Mouse (Mus musculus) ES-Bruce4 (cell line): Measurements from ENCODE around the gene Agap1.

ENCODE experiments used
- EP300 ChIP-seq: IDR thresholded peaks from 2 replicates; pipeline ENCODE4 v1.6.1; 2011; ENCODE audit warnings: low read depth, low read length; ENCODE audit not compliant: insufficient read depth
- POLR2A ChIP-seq: IDR thresholded peaks from one replicate; pipeline ENCODE4 v1.8.1; 2011; ENCODE audit warnings: low read length; ENCODE audit not compliant: insufficient read depth

GRCm38 (mm10) chr1:89553791-89554190, 99.2 kb downstream of the Agap1 start:
- TF ChIP-seq POLR2A (no peak), EP300 (no peak)
